Mouse (Mus musculus): ENCODE results near the gene Axdnd1.

DNA sequence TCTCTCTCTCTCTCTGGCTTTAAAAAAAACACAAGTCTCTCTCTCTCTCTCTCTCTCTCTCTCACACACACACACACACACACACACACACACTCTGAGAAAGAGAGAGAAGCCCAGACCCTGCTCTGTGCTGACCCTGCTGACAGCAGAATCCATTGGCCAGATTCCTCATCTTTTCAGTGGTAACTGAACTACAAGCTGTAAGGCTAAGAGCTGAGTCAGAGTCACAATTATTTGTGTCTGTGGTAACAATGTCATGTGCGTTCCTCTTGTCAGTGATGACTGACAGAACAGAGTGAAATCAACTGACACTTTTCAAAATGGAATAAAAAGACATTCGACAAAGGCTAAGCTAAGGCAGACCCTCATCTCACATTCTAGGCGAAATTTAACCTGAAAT is 47.6 kb upstream of the Axdnd1 start:
- no peak for TF ChIP-seq POLR2A (IDR thresholded peaks at IDR 0.05; ENCODE audit: insufficient read length, low read depth)
- TF ChIP-seq USF1 (IDR thresholded peaks at IDR 0.05; ENCODE audit: low read depth) = no peak
- TF ChIP-seq E2F4 (IDR thresholded peaks at IDR 0.05; ENCODE audit: insufficient read depth) = no peak
- TF ChIP-seq REST (IDR thresholded peaks at IDR 0.05; ENCODE audit: insufficient read depth, insufficient read length) = no peak
- TF ChIP-seq MAX (IDR thresholded peaks at IDR 0.05; ENCODE audit: low read depth) = no peak
- TF ChIP-seq POLR2AphosphoS2 (IDR thresholded peaks at IDR 0.05; ENCODE audit: insufficient read length, low read depth) = no peak
- no peak for TF ChIP-seq MYOD1 (IDR thresholded peaks at IDR 0.05; ENCODE audit: control insufficient read depth in 1 of 3, insufficient read length in 2 of 3, low read depth in 2 of 3)

All from myocyte (in vitro differentiated cells).